Mouse (Mus musculus) kidney, adult 8-10 months (tissue): ENCODE data around the gene Eif4e3.
A peak's percentile ranks its signal among the peaks of the same experiment; 100 is the strongest.

ENCODE experiments used
- DNase-seq, 2 experiments: peaks; one replicate each; pipeline ENCODE4 v3.0.0; 2022

Eif4e3 gene

GRCm38 (mm10) chr6:99666318-99667171 is at the start of gene Eif4e3, which contains the start of gene Gm20696:
Gene Eif4e3 (minus strand): TSS chr6:99666771.
Gene Gm20696 (minus strand): TSS chr6:99666797.
- DNase-seq, result peak; percentile 56 to 57

GRCm38 (mm10) chr6:99715913-99716312 is 49.3 kb upstream of the Eif4e3 start:
- no peak for DNase-seq

GRCm38 (mm10) chr6:99715191-99715590 is 48.6 kb upstream of the Eif4e3 start:
- DNase-seq, result no peak

GRCm38 (mm10) chr6:99713256-99713655 is 46.7 kb upstream of the Eif4e3 start:
- no peak for DNase-seq

- DNase-seq, result no peak
These were observed 45.1 kb upstream of the Eif4e3 start for GRCm38 (mm10) chr6:99711576-99712101.

GRCm38 (mm10) chr6:99700484-99700883 is 33.9 kb upstream of the Eif4e3 start:
- DNase-seq, result peak; percentile 20 to 30

GRCm38 (mm10) chr6:99692916-99693841 is 26.6 kb upstream of the Eif4e3 start:
- DNase-seq, result no peak

- no peak for DNase-seq
These were observed 25.8 kb upstream of the Eif4e3 start, which contains the start of gene Gpr27 for GRCm38 (mm10) chr6:99692206-99692915. Gene Gpr27 (plus strand): TSS chr6:99692679.

- DNase-seq, result no peak
These were observed 25.2 kb upstream of the Eif4e3 start for GRCm38 (mm10) chr6:99691666-99692205.

GRCm38 (mm10) chr6:99688513-99688912 is 21.9 kb upstream of the Eif4e3 start:
- DNase-seq, result no peak

- DNase-seq, result no peak
These were observed 18.3 kb upstream of the Eif4e3 start for GRCm38 (mm10) chr6:99684899-99685298.

- no peak for DNase-seq
These were observed 17.4 kb upstream of the Eif4e3 start for GRCm38 (mm10) chr6:99683974-99684373.

GRCm38 (mm10) chr6:99678108-99678507 is 11.5 kb upstream of the Eif4e3 start:
- DNase-seq, result no peak

GRCm38 (mm10) chr6:99677325-99677724 is 10.8 kb upstream of the Eif4e3 start:
- no peak for DNase-seq

GRCm38 (mm10) chr6:99674482-99674881 is 7.9 kb upstream of the Eif4e3 start:
- DNase-seq, result no peak

GRCm38 (mm10) chr6:99671768-99672167 is 5.2 kb upstream of the Eif4e3 start:
- no peak for DNase-seq

- peak; percentile 44 to 61 for DNase-seq
These were observed 4.0 kb upstream of the Eif4e3 start for GRCm38 (mm10) chr6:99670481-99671119.

- DNase-seq, result peak; percentile 34 to 64
These were observed 3.1 kb upstream of the Eif4e3 start for GRCm38 (mm10) chr6:99669481-99670325.

- DNase-seq, result no peak
These were observed 719 bp upstream of the Eif4e3 start for GRCm38 (mm10) chr6:99667290-99667689.

- peak in 1 of 2 experiments; percentile 14 for DNase-seq
These were observed 884 bp downstream of the Eif4e3 start for GRCm38 (mm10) chr6:99665457-99666317.
